Mouse (Mus musculus) midbrain, embryonic 11.5 days (tissue): ENCODE results near the gene Gm10799. TPM values are rescaled to one million over a fixed set of nuclear protein-coding genes. Genes with fewer than 3 reads are reported as not detected.

Experiments
- polyA plus RNA-seq: library from polyadenylated mRNA; unstranded; fragments of >200 nt; fragmentation: Nextera tagmentation; extraction: Ambion mirVana; gene quantifications from 2 replicates; pipeline ENCODE4 v1.2.1, GENCODE M21; 2014

The Gm10799 gene
- polyA plus RNA-seq, 1 experiment from 2014 or later: not detected

Other genes starting within 250 kb of the Gm10799 start
- gene Lmo2, start 110.6 kb downstream of the Gm10799 start, polyA plus RNA-seq: 25.8 and 28.6 TPM in 2 replicates
- 60.1 and 72.8 TPM in 2 replicates for gene Fbxo3, start 40.8 kb downstream of the Gm10799 start, polyA plus RNA-seq
- 1.1 and 1.5 TPM in 2 replicates for gene 4931422A03Rik, start 40.2 kb downstream of the Gm10799 start, polyA plus RNA-seq
- not detected in 2 replicates for gene Gm10912, start 2.7 kb downstream of the Gm10799 start, polyA plus RNA-seq
- gene Cd59b, start 1.3 kb upstream of the Gm10799 start, polyA plus RNA-seq: 1.9 and 5.6 TPM in 2 replicates
- 29.2 and 31.2 TPM in 2 replicates for gene Cd59a, start 27.3 kb upstream of the Gm10799 start, polyA plus RNA-seq
- 0.16 and 0.34 TPM in 2 replicates for gene A930018P22Rik, start 54.2 kb upstream of the Gm10799 start, polyA plus RNA-seq